Mouse (Mus musculus) bone marrow, adult 2 months (tissue): ENCODE data around the gene Spag8. TPM values are rescaled to one million over a fixed set of nuclear protein-coding genes. Genes with fewer than 3 reads are reported as not detected.

Source experiments
- H3K27ac ChIP-seq: fragments of 200-500 bp; 2 replicates; pipeline ENCODE4 v1.5.1; 2012; ENCODE audit warnings: low read depth, mild to moderate bottlenecking, control low read depth, inconsistent platforms, low read length; ENCODE audit not compliant: control insufficient read depth, poor library complexity, insufficient read depth
- H3K4me1 ChIP-seq: fragments of 200-500 bp; 2 replicates; pipeline ENCODE4 v1.6.1; 2011; ENCODE audit warnings: low read length; ENCODE audit not compliant: control insufficient read depth, insufficient read depth
- H3K4me3 ChIP-seq: fragments of 200-500 bp; replicated peaks from 2 replicates; pipeline ENCODE3; 2011; ENCODE audit warnings: mild to moderate bottlenecking, low read depth, low read length, control low read depth; ENCODE audit not compliant: control insufficient read depth
- CTCF ChIP-seq: fragments of 200-500 bp; IDR thresholded peaks from 2 replicates; pipeline ENCODE4 v1.5.1; 2011; ENCODE audit warnings: low read length, control low read depth; ENCODE audit not compliant: control insufficient read depth, insufficient read depth
- POLR2A ChIP-seq: fragments of 200-500 bp; IDR thresholded peaks from 2 replicates; pipeline ENCODE4 v1.6.1; 2011; ENCODE audit warnings: low read depth, mild to moderate bottlenecking, control low read depth, low read length, borderline replicate concordance; ENCODE audit not compliant: control insufficient read depth
- WGBS: fragments of 180-500 bp; shearing (Covaris S2); methylation state at CpG from one replicate; pipeline ENCODE4 v1.1.7; 2018; 5-methylcytosine and 5-hydroxymethylcytosine counted together
- polyA plus RNA-seq: library from polyadenylated mRNA; stranded (reverse); fragments of >200 nt; gene quantifications from 2 replicates; pipeline ENCODE4 v1.2.4, GENCODE M21; 2011; ENCODE audit warnings: low replicate concordance; ENCODE audit not compliant: missing spikeins, insufficient read depth, insufficient read length

Gene Spag8
- polyA plus RNA-seq, 1 experiment = 3.0 TPM

- H3K27ac ChIP-seq = no peak overlapping the region
- 87% methylated on average over 7 of the region's 7 CpGs for WGBS
- TF ChIP-seq CTCF = no peak
- no peak for TF ChIP-seq POLR2A
These were observed 18.6 kb downstream of the Spag8 start for GRCm38 (mm10) chr4:43634621-43635374.

DNA sequence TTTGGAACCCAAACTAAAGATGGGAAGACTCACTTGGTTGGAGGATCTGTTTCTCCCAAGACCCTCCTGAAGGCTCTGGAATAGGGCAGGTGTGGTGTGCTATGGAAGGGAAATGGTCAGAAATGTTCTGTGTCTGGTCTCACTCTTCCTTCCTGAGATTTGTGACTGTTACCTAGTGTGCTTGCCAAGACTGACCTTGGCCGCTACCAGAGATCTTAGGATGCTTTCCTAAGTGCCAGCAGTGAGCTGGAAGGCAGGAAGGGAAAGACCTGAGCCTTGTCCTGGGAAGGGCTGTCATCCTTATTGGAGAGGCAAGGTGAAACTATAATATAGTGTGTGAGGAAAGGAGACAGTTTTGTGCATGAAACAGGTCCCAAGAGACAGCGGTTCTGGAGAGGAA, 19.7 kb downstream of the Spag8 start:
- Histone ChIP-seq H3K4me1 (no peaks in the 10 kb centered on the region), H3K27ac (no peak overlapping the region), H3K4me3 (no peak overlapping the region)
- 81% methylated on average over 2 of the region's 2 CpGs for WGBS
- no peak for TF ChIP-seq CTCF

More at GRCm38 (mm10) chr4:43634621-43635374, 18.6 kb downstream of the Spag8 start:
- no peaks in the 10 kb centered on the region for H3K4me1 ChIP-seq
- no peak overlapping the region for H3K4me3 ChIP-seq

DNA sequence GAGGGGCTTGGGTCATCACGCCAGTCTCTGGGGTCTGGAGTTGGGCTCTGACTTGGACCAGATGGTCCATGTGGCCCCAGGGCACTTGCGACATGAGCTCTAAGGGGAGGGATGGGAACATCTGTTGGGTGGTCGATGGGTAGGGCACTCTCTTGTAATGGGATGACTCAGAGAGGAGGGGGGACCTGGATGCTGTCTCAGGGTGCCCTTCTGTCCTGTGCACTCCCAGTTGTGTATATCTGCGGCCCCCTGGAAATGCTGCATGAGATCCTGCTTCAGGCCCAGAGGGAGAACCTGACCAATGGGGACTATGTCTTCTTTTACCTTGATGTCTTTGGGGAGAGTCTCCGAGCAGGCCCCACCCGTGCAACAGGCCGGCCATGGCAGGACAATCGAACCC, 20.1 kb downstream of the Spag8 start:
- Histone ChIP-seq H3K4me1 (no peaks in the 10 kb centered on the region), H3K4me3 (no peak overlapping the region), H3K27ac (no peak overlapping the region)
- TF ChIP-seq CTCF (no peak), POLR2A (no peak)
- 79% methylated on average over 8 of the region's 8 CpGs for WGBS

- TF ChIP-seq CTCF = no peak
- 79% methylated on average over 42 of the region's 42 CpGs for WGBS
- Histone ChIP-seq H3K27ac (no peak overlapping the region), H3K4me1 (no peaks in the 10 kb centered on the region), H3K4me3 (no peak overlapping the region)
These were observed 21.2 kb downstream of the Spag8 start for GRCm38 (mm10) chr4:43631956-43632920.

- H3K4me1 ChIP-seq = no peaks in the 10 kb centered on the region
- no peak within 1 kb of the TSS for H3K4me3 ChIP-seq
- H3K27ac ChIP-seq = no peak within 1 kb of the TSS
- TF ChIP-seq POLR2A (no peak), CTCF (no peak)
- 3% methylated on average over 61 of the region's 70 CpGs for WGBS
These were observed 22.1 kb downstream of the Spag8 start, which contains the start of gene Npr2 for GRCm38 (mm10) chr4:43631046-43631955. Gene Npr2 (plus strand): TSS chr4:43631935.

- Histone ChIP-seq H3K4me1 (no peaks in the 10 kb centered on the region), H3K4me3 (no peak overlapping the region), H3K27ac (no peak overlapping the region)
- 44% methylated on average over 5 of the region's 5 CpGs for WGBS
- TF ChIP-seq POLR2A (no peak), CTCF (no peak)
These were observed 22.7 kb downstream of the Spag8 start for GRCm38 (mm10) chr4:43630671-43631045.

DNA sequence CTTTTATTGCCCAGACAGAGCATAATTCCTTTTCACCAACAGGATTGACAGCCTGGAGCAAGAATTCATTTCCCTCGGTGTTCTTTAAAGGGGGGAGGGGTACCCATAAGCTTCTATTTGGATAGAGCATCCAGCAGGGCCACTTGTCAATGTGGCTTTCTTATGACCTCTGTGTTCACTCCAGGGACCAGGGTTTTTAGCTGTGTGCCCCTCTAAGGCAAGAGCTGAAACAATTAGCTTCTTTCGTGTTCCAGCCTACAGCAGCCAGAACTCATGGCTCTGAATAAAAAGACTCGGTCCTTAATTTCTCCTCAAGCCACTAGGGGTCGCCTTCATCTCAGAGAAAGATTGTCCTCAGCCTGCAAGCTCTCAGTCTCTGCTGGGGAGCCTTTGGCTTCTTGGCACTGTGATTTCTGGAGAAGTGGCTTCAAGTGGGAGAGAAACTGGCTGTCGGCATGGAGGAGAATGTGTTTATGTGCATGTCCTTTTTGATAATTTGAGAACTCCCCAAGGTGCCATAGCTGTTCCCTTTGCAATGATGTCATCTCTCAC, 23.3 kb downstream of the Spag8 start:
- H3K4me3 ChIP-seq = no peak overlapping the region
- WGBS = 9% methylated on average over 5 of the region's 5 CpGs
- no peak for TF ChIP-seq POLR2A
- TF ChIP-seq CTCF = peak; percentile 51

More for the DNA sequence above, 23.3 kb downstream of the Spag8 start:
- no peak overlapping the region for H3K27ac ChIP-seq
- no peaks in the 10 kb centered on the region for H3K4me1 ChIP-seq
